Mouse (Mus musculus) heart, embryonic 13.5 days (tissue): Measurements from ENCODE around the gene Sorl1. TPM values are rescaled to one million over a fixed set of nuclear protein-coding genes. Genes with fewer than 3 reads are reported as not detected.

Experiments used
- polyA plus RNA-seq: library from polyadenylated mRNA; unstranded; fragments of >200 nt; fragmentation: Nextera tagmentation; extraction: Ambion mirVana; gene quantifications from 2 replicates; pipeline ENCODE4 v1.2.1, GENCODE M21; 2015

Gene Sorl1
- polyA plus RNA-seq, 1 experiment from 2014 or later, result 3.7 TPM

Other genes with a start within 250 kb of the Sorl1 start
- 29.1 TPM in 2 replicates for gene Sc5d, start 140.0 kb upstream of the Sorl1 start, polyA plus RNA-seq